Mouse (Mus musculus) neutrophil, adult 83 days (primary cell): Measurements from ENCODE around the gene Duoxa2. TPM values are rescaled to one million over a fixed set of nuclear protein-coding genes. Genes with fewer than 3 reads are reported as not detected.

Experiments used
- total RNA-seq, 2 experiments: library from RNA; stranded (reverse); gene quantifications; one replicate each; pipeline ENCODE4 v1.2.4; 2023

Duoxa2 gene
- total RNA-seq, result not detected

GRCm38 (mm10) chr2:122298596-122299490, at the start of gene Duoxa2:
Gene Duoxa2 (plus strand): TSS chr2:122298900.

GRCm38 (mm10) chr2:122298096-122298499, 602 bp upstream of the Duoxa2 start, which contains the start of gene Duox2:
Gene Duox2 (minus strand): TSS chr2:122298449.

GRCm38 (mm10) chr2:122313536-122313935, 14.8 kb downstream of the Duoxa2 start, which contains the start of gene Duoxa1:
Gene Duoxa1 (minus strand): TSS chr2:122313730.

GRCm38 (mm10) chr2:122315372-122315771, 16.7 kb downstream of the Duoxa2 start, which contains the start of gene Duox1:
Gene Duox1 (plus strand): TSS chr2:122315672.

Other genes starting within 250 kb of the Duoxa2 start
- gene Spg11, start 180.5 kb upstream of the Duoxa2 start, total RNA-seq, result 10 to 100 TPM; 22.7 to 24.5 TPM
- 1,000 to 10,000 TPM; 1,165 to 1,269 TPM for gene B2m, start 151.2 kb upstream of the Duoxa2 start, total RNA-seq
- gene Trim69, start 138.2 kb upstream of the Duoxa2 start, total RNA-seq, result under 1 TPM in 1 of 2 experiments, not detected in 1; 0.26 TPM
- gene Patl2, start 112.7 kb upstream of the Duoxa2 start, total RNA-seq, result not detected
- gene Terb2, start 112.6 kb upstream of the Duoxa2 start, total RNA-seq, result not detected
- 10 to 100 TPM; 19.2 to 20.6 TPM for gene Sord, start 64.2 kb upstream of the Duoxa2 start, total RNA-seq
- gene Duox2, start 451 bp upstream of the Duoxa2 start, total RNA-seq, result not detected
- gene Duoxa1, start 14.8 kb downstream of the Duoxa2 start, total RNA-seq, result not detected
- gene Duox1, start 16.8 kb downstream of the Duoxa2 start, total RNA-seq, result not detected
- gene Shf, start 70.3 kb downstream of the Duoxa2 start, total RNA-seq, result 1 to 10 TPM; 2.8 to 3.4 TPM
- 10 to 100 TPM; 40.3 to 44.5 TPM for gene Slc28a2, start 127.6 kb downstream of the Duoxa2 start, total RNA-seq
- 1 to 10 TPM; 3.8 to 4.7 TPM for gene Gm14085, start 186.0 kb downstream of the Duoxa2 start, total RNA-seq